Comparison of ENCODE assay signal across 26 mouse cellular contexts in genomic region chr5:99720554-99720953, GRCm38 (mm10).
"Had no signal": no experiment of that assay in that cellular context is flagged by ENCODE, and none has a peak within 500 bp of the region (broad histone marks: within the 10 kb centered on the region; RNA-seq: fewer than 3 reads in every experiment).

No protein-coding gene starts in this region.

- ATAC-seq: forebrain, embryonic 15.5 days; forebrain, postnatal 0 days; hindbrain, postnatal 0 days; intestine, embryonic 16.5 days had no signal

- H3K9ac ChIP-seq: forebrain, embryonic 15.5 days; forebrain, postnatal 0 days; heart, embryonic 13.5 days; heart, embryonic 15.5 days; hindbrain, embryonic 12.5 days; hindbrain, embryonic 15.5 days; kidney, embryonic 15.5 days; limb, embryonic 13.5 days; limb, embryonic 15.5 days had no signal

- H3K4me2 ChIP-seq: forebrain, embryonic 15.5 days; heart, embryonic 11.5 days; heart, embryonic 13.5 days; heart, embryonic 15.5 days; hindbrain, embryonic 12.5 days; hindbrain, embryonic 15.5 days; kidney, embryonic 15.5 days; limb, embryonic 13.5 days; limb, embryonic 15.5 days had no signal

- H3K4me1 ChIP-seq: kidney, embryonic 15.5 days; limb, embryonic 15.5 days had no signal

- H3K27ac ChIP-seq: forebrain, embryonic 15.5 days; heart, embryonic 13.5 days; heart, embryonic 15.5 days; hindbrain, embryonic 12.5 days; hindbrain, embryonic 15.5 days; hindbrain, postnatal 0 days; kidney, embryonic 15.5 days; kidney, postnatal 0 days; limb, embryonic 13.5 days; limb, embryonic 15.5 days had no signal

- H3K9me3 ChIP-seq: forebrain, embryonic 15.5 days; heart, embryonic 13.5 days; heart, embryonic 15.5 days; hindbrain, embryonic 12.5 days; hindbrain, embryonic 15.5 days; kidney, embryonic 15.5 days; limb, embryonic 13.5 days; limb, embryonic 15.5 days had no signal

- H3K27me3 ChIP-seq: heart, embryonic 13.5 days; heart, embryonic 15.5 days; hindbrain, embryonic 15.5 days; limb, embryonic 13.5 days; limb, embryonic 15.5 days had no signal

- DNase-seq: forebrain, postnatal 0 days; gastrocnemius, postnatal 14 days; gastrocnemius, postnatal 36 days; heart, adult 18-20 months; heart, postnatal 14 days; heart, postnatal 36 days; kidney, adult 11 months; kidney, adult 2 months; kidney, adult 9 months; kidney, postnatal 14 days; kidney, postnatal 36 days; layer of hippocampus, adult 9-11 months; layer of hippocampus, postnatal 36 days; left cerebral cortex, postnatal 4 days had no signal

- H3K4me3 ChIP-seq: forebrain, embryonic 15.5 days; heart, embryonic 13.5 days; heart, embryonic 15.5 days; hindbrain, embryonic 12.5 days; hindbrain, embryonic 15.5 days; kidney, embryonic 15.5 days; limb, embryonic 13.5 days; limb, embryonic 15.5 days had no signal

- H3K36me3 ChIP-seq: forebrain, embryonic 15.5 days; heart, embryonic 13.5 days; heart, embryonic 15.5 days; hindbrain, embryonic 12.5 days; hindbrain, embryonic 15.5 days; kidney, embryonic 15.5 days; limb, embryonic 13.5 days; limb, embryonic 15.5 days had no signal
